Mouse (Mus musculus) frontal cortex, postnatal 36 days (tissue): ENCODE results near the gene Ermp1.

Experiments
- DNase-seq, 2 experiments: peaks; one replicate each; pipeline ENCODE4 v3.0.0; 2022; ENCODE audit warnings: low spot score in 2 of 2

The Ermp1 gene

DNA sequence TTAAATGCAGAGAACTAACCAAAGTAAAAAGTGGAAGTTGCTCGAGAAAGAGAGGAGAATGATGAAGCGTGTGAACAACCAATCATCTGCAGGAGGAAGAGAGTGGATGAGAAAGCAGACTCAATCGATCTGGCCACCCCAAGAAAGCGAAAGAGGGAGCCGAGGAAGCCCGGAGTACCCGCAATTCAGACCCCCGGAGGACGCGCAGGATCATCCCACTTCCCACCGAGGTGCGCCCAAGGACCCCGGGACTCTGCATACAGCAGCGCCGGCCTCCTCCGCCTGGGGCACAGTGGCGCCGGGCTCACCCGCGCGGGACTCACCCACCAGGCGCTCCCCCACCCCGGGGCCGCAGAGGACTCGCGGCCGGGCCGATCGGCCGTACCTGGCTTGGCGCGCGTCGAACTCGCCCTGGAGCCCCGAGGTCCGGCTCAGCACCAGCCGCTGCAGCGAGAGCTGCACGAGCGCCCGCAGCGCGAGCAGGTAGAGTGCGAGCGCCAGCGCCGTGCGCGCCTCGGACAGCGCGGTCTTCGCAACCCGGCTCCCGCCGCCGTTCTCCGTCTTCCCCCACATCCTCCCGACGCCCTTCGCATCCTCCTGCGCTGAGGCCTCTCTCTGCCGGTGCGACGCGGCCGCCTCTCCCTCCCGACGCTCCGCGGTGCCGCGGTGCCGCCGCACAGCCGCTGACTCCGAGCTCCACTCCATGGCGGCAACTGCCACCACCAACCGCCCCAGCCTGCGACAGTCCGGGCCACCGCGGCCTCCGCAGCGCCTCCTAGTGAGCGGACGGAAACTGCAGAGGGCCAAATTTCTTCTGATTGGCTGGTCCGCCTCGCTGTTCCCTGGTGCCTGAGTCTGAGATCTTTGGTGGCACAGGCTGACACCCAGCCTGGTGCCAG is at the start of gene Ermp1:
Gene Ermp1, minus strand, starts transcription at position 765 of the 899 bp plus-strand sequence.
- peak; percentile 98 to 99 for DNase-seq

DNA sequence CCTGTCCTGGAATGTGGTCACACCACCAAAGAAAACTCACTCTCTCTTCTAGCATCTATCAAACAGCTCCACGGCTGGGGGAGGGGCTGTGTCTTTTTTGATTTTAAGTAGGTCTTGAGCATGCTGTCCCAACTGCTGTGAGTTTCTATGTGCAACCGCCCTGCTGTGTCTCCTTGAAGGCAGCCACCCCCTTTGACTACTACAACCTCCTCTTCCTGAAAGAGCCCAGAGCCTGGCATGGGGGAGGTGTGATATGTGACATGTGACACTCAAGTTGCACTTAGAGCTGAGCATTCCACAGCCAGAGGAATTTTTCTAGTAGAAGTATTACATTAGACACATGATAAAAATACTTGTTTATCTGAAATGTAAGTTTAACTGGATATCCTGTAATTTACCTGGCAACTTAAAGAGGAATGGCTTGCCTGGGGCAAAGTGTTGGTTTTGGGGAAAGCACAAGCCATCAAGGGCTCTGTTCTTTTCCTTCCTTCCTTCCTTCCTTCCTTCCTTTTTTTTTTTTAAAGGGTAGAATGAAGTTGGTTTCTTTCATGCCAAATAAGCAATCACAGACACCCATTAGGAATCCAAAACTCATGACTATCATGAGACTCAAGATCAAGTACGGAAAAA is 49.1 kb upstream of the Ermp1 start, which contains the start of gene Mlana:
Gene Mlana, plus strand, starts transcription at position 580 of the 630 bp plus-strand sequence.
- no peak for DNase-seq

DNA sequence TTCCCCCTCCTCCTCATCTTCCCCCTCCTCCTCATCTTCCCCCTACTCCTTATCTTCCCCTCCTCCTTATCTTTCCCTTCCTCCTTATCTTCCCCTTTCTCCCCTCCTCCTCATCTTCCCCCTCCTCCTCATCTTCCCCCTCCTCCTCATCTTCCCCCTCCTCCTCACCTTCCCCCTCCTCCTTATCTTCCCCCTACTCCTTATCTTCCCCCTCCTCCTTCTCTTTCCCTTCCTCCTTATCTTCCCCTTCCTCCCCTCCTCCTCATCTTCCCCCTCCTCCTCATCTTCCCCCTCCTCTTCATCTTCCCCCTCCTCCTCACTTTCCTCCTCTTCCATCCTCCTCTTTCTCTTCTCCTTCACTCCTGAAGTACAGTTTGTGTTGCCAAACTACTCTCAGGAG is 48.6 kb upstream of the Ermp1 start:
- DNase-seq, result no peak

DNA sequence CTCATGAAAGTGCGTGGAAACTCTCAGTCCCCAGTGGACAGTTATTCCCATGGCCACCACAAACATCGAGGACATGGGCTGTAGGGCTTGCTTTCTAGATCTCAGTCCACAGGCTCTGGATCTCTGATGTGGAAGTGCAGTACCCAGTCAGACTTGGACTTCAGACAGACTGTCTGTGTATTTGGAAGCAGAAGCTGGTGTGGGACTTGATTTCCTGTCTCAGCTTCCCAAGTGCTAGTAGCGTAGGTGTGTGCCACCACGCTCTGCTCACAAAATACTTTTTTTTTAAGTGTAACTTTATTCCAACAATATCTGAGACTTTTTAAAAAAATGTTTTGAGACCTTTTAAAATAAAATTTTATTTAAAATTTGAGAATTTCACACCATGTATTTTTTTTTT is 48.1 kb upstream of the Ermp1 start:
- DNase-seq, result peak in 1 of 2 experiments; percentile 45

DNA sequence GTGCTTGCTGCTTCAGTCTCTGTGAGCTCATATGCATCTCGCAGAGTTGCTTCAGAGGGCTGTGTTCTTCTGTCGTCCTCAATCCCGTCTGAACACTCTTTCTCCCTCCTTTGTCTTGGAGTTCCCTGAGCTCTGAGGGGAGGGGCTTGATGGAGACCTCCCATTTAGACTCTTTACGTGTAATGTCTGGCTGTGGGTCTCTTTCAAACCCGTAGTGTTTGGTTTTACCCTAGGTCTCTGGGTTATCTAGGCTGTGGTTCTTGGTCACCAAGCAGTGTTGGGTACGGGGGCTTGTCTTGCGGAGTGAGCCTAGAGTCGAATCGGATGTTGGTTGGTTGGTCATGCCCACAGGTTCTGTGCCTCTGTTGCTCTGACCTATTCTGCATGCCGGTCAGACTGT is 46.9 kb upstream of the Ermp1 start:
- no peak for DNase-seq

DNA sequence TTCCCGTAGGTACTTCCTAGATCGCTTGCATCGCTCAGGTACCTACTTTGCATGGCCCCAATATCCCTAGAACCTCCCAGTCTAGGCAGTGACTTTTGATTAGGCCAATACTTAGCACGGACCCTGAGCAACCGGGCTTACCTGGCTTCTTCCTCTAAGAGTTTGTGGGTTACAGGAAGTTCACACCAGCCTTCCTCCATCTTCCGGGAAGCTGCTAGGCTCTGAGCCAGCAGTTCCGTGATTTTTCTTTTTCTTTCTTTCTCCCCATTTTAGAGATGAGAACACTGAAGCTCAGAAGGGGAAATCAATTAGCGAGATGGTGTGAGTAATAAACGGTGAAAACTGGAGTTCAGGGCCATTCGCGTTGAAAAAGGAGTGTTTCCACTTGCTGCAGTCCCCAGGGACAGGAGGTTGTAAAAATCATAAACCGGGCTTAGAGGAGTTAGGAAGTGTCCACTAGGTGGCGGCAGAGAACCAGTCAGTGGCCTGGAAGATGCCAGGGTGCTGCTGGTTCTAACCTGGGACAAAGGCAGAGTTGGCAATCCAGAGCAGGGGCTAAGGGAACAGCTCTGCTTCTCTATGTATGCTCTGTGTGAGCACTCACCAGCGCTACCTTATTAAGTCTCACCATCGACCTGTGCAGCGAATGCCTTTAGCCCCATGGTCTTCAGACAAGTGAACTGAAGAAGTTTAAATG is 35.8 kb upstream of the Ermp1 start:
- peak; percentile 82 to 91 for DNase-seq

DNA sequence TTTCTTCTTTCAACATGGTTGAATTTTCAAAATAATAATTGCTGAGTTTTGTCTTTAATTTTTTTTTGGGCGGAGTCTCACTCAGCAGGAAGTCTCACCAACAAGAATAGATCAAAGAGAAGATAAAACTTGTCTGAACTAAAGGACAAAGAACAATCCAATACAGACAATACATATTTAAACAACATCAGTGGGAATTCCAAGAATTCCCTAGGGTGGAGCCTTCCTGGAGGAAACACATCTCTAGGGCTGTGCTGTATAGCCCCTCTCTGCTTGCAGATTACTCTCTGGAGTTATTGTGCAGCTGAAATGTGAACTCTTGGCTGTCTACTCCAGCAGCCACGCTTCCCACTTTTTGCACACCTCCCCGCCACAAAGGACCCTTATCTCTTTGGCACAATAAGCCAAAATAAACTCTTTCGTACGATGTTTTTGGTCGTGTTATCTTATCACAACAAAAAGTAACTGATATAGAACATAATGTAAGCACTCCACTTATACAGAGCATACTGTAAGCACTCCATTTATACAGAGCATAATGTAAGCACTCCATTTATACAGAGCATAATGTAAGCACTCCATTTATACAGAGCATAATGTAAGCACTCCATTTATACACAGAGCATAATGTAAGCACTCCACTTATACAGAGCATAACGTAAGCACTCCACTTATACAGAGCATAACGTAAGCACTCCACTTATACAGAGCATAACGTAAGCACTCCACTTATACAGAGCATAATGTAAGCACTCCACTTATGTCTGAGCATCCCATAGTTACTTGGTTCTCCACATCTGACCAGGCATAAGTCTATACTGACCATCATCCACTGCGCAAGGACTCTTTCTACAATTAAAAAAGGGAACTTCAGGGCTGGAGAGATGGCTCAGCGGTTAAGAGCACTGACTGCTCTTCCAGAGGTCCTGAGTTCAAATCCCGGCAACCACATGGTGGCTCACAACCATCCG is 32.3 kb upstream of the Ermp1 start:
- no peak for DNase-seq

DNA sequence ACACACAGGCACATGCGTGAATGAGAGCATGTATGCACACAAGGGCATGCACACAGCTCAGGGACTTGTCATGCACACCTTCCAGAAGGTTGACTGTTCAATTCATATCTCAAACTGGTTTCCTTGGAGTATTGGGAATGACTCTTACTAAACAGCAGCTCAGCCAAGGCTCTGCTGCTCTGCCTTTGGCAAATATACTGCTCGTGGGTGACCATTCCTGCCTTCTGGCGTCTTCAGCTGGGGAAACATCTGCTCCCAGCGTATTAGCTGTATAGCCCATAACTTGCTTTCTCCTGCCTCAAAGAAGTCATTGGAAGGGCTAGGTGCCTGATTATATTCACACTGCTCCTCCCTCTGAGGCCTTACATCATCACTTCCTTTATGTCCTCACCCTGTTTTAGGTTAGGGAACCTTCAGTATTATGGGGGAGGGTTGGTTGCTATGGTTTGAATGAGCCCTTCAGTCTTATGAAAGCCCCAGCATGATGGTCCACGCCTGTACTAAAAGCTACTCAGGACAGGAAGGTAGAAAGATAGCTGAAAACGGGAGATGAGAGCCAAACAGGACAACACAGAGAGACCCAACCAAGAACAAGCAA is 30.1 kb upstream of the Ermp1 start:
- DNase-seq, result peak in 1 of 2 experiments; percentile 22

DNA sequence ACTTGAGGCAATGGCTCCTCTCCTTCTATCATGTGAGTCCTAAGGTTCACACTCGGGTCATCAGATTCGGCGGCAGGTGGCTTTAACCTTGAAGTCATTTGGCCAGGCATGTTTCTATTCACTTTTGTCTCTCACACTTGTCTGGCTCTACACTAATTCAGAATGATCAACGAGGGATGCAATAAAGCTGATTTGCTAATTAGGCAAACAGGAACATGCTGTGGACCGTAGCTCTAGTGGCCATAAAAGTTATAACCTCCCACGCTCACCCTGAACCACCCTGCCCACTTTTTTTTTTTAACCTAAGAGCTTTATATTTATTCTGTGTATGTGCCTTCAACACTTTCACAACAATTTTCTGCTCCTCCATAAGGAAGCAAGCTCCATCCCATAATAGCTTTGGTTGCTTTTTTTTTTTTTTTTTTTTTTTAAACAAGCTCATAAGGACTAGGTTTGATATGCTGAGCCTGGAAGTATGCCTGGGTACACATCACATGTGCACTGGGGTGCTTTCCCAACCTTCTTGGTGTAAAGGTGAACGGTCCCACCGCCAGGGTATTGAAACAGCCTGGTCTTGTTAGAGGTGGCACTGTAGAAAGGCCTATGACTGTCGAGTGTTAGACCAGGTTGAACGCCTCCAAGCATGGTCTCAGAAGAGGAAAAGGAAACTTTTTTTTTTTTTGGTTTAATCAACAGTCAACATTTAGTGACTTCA is 28.4 kb upstream of the Ermp1 start:
- no peak for DNase-seq

DNA sequence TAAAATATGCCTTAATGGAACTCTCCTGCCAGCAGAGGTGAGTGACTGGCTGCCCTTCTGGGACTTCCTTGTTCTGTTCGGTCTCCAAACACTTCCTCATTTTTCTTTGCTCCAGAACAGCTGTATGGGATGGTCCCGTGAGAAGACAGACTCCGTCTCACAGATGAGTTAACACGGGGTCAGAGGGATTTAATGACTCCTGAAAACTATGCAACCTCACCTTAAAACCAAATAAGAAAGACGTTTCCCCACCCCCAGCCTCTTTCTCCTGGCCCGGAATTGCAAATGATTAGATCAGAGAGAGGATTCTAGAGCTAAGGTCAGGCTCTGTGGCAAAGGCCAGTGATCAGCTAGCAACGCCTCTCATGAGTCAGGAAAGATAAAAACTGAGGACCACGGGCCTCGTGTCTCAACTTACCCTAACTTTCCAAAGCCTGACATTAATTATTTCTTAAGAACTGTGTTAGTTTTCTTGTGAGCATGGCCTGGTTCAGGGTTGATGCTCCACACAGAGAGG is 27.4 kb upstream of the Ermp1 start:
- no peak for DNase-seq

DNA sequence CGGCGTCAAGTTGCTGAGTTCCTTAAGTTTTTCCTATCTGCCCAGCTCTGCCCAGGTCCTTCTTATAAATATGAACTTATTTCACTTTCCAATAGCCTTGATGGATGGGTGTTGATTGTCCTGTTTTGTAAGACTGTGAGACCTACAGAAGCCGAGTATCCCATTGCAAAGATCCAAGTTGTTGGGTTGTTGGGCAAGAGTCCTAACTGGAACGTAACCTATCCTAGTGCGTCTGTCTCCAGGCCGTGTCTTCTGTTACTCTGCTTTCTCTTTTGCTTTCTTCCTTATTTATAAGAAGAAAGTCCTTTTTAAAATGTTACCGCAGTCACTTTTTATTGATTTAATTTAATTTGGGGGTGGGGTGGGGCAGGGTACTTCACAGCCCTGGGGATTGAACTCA is 26.7 kb upstream of the Ermp1 start:
- no peak for DNase-seq

DNA sequence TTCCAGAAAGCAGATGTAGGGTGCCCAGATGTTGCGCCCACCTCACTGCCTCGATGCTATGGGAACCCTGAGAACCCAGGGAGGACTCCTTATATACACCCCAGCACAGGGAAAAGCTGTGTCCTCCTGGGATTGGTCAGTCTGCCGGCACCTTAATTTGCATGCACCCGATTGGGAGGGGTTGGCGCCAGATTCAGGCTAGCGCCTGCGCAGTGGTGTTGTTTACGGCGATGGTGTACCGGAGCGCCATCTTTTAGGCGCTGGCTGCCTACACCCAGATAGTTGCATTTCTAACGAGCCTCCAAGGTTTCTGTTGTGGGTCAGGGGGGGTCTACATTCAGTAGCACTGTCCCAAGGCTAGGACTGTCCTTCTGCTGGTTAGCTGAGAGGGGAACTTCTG is 24.4 kb upstream of the Ermp1 start:
- DNase-seq, result no peak

DNA sequence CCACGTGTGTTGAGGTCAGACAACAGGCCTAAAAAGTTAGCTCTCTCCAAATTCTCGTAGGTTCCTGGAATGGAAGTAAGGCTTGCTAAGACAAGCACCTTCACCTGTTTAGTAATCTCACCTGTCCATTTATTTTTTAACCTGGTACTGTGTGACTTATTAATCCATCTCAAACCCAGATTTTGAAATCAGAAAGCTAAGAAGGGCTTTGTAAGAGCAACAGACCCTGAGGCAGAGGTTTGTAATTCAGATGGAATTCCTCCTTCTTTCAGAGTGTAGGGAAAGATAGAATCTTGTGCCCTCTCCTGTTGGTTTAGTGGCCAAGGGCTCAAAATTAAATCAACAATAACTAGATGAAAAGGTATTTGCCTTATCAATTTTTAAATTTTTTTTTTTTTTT is 22.9 kb upstream of the Ermp1 start:
- DNase-seq, result no peak

DNA sequence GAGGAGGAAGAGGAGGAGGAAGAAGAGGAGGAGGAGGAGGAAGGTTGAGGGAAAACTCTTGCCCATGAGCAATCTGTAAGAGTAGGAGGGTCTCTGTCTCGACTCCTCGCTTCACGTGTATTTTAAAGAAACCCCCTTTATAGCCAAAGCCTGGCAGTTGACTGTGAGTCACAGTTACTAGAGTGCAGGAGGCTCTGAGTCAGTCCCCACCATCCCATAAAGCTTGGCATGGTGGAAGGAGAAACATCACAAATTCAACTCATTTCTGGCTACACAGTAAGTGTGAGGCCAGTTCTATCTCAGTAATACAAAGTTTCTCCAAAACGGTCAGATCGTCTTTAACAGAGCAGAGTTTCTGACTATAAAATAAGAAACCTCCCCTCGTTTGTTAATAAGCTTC is 22.0 kb upstream of the Ermp1 start:
- DNase-seq, result no peak

DNA sequence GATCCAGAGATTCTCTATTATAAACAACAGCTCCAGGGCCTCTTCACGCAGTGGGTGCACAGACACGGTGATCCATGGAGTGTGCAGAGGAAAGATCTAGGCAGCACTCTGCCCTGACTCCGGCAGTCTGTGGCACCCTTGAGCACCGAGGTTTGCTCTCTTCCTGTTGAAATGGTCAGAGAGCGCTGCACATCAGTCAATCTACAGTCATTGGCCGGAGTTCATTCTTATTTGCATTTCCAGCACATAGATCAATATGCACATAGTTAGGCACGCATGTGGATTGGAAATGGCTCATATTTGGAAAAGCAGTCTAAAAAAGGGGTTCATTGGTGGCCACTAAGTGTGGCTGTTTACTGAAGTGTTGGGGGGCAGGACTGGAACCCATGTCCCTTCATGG is 19.9 kb upstream of the Ermp1 start:
- DNase-seq, result no peak

DNA sequence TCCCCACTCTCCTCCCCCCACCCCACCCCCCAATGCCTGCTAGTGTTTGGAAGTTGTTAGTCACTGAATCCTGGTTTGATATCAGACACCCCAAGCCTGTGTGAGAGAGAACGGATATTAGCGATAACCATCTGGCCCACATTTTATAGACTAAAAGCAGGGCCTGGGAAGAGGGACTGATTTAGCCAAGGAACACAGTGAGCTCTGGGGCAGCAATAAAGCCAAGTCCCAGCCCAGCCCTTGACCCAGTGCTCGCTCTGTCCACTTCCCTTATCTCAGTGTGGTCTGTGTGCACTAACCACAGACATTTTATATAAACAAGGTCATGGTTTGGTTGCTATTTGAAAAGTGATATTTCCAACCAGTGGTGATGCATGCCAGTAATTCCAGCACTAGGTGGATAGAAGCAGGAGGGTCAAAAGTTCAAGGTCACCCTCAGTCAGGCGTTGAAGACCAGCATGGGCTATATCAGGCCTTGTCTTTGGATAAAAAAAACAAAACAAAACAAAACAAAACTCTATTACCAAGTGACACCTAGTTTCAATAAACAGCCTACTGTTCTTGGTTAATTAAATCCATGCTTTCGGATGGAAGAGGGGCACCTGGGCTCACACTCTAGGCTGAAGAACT is 18.9 kb upstream of the Ermp1 start:
- DNase-seq, result no peak

DNA sequence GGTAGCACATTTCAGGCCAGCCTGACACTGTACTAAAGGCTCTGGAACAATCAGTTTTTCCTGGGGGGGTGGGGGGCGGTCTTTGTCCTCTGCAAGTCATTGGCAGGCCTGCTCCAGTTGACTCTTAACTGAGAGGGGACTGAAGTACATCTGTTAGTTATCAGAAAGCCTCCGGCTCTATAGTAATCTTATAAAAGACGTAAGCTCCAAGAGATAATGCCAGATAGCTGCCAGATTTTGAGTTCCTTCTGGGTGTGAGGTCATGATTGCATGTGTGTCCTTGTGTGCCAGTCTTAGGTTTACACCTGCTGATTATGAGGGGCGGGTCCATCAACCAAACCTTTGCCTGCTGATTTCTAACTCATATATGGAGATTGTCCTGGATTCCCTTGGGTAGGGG is 17.9 kb upstream of the Ermp1 start:
- DNase-seq, result no peak

DNA sequence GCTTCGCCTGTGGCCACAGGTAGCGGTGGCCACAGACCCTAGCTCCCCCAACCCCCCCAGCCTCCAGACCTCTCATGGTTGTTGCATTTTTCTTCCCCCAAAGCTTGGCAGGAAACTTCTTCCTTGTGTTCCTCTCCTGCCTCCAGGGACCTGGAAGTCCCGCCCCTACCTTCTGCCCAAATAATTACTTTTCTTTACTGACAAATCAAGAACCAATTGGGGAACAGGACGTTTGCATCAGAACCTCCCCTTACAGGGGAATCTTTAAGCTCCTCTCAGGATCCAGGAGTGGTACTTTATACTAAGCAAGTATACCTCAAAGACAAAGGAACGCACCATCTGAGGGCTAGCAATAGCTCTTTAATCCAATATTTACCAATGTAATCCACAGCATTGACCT is 16.7 kb upstream of the Ermp1 start:
- no peak for DNase-seq

DNA sequence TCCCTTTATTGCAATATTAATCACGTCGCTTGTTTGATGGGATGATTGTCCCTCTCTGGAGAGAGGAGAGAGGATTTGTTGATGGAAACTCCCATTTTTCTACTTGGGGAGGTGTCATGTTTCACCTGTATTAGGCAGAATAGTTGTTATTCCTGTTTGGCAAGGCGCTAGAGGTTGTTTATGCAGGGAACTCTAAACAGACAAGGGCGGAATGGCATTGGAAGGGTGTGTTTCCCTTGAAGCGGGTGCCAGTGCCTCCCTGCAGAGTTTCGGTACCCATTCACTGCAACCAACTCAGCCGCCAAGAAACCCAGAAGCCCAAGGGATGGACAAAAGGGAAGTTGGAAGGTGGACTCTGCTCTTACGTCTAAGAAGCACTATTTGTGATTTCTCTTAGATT is 15.6 kb upstream of the Ermp1 start:
- DNase-seq, result no peak
